Mouse (Mus musculus): ENCODE data around the gene Slc26a6.

The Slc26a6 gene

DNA sequence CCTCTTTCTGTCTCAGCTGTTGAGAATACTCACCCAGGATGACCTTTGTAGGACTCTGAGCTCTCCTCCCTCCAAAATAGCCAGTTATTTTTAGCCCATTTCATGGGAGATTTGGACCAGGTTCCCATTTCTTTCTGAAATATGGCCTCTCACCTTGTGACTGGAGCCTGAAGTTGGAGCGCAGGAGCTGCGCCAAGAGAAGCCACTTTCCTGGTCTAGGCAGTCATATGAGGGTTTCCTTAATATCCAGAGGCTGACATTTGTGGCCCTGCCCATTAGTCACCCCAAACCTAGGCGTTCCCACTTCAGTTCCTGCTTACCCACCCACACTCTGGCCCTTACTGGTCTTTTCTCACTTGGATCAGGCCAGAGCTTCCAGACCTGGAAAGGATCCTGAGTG, at the start of gene Slc26a6:
Gene Slc26a6 (plus strand): TSS at position 308 of the 400 bp plus-strand sequence.
- DNase-seq (ENCODE audit: low read depth, low spot score): no peak

DNA sequence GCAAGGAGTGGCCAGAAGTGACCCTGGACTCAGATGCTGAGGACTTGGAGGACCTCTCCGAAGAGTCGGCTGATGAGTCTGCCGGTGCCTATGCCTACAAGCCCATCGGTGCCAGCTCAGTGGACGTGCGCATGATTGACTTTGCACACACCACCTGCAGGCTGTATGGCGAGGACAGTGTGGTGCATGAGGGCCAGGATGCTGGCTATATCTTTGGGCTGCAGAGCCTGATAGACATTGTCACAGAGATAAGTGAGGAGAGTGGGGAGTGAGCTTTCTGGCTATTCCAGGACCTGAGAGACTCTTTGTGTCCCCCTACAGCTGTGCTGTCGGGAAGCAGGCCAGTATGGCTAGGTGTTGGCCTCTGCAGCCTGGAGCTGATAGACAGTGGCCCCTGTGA, 47.3 kb upstream of the Slc26a6 start:
- DNase-seq (ENCODE audit: low read depth, low spot score): no peak

DNA sequence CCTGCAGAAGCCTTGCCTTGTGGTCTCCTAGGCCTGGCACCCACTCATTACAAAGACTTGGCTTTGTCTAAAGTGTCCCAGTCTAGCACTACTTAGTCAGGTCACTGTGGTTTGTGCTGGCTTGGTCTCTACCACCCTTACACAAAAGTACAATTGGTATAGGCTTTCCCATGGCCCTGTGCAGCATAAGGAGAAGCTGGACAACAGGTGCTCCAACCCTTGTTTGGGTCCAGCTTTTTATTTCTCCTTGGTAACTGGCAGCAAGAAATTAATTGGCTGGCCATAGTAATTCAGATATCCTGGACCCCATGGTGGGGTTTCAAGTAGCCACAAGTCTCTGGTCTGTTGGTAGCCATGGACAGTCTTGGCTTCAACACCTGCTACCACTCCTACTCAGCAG, 46.7 kb upstream of the Slc26a6 start:
- DNase-seq (ENCODE audit: low read depth, low spot score): no peak

DNA sequence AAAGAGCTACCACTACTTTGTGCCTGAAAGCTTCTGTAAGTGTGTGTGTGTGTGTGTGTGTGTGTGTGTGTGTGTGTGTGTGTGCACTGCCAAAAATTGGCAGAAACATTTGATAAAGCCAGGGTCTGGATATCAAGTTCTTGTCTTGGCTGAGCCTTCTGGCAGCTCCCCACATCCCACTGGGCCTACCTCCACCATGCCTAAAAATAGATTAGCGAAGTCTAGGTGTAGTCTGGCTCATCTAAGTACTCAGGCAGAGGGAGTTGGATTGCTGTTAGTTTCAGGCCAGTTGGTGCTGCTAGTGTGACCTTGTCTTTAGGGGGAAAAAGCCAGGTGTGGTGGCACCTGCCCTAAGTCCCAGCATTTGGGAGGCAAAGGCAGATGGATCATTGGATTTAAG, 46.3 kb upstream of the Slc26a6 start:
- no peak for DNase-seq (ENCODE audit: low read depth, low spot score)

DNA sequence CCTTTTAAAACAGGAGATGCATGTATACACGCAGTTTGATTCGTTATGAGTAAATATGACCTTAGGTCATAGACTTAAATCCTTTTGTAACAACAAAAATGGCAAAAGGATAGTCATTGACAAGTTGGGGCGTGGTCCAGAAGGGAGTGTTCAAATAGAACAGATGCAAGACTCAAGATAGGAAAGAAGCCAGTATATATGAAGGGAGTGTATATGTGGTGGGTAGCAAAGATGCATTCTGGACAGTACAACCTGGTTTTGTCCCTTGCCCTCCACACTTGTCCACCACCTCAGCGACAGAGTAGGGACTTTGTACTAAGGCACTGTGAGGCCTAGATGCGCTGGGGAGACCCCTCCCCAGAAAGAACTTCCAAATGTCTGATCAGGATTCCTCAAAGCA, 45.4 kb upstream of the Slc26a6 start:
- DNase-seq (ENCODE audit: low read depth, low spot score): no peak

DNA sequence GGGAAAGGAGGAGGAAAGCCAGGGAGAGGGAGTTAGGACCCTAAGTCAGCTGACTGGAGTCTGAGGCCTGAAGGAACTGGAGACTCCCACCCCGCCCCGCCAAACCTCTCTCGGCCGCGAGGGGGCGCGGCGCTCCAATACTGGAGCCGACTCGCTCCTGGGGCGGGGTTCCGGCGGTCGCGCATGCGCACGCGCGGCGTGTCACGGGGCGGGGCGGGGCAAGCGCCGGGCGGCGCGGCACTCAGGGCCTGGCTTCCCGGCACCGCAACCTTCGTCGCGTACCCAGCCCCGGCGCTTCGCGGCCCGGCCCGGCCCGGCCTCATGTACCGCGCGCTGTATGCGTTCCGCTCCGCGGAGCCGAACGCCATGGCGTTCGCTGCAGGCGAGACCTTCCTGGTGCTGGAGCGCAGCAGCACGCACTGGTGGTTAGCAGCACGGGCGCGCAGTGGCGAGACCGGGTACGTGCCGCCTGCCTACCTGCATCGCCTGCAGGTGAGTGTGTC, 44.9 kb upstream of the Slc26a6 start, which contains the start of gene Nckipsd:
Gene Nckipsd (plus strand): TSS at position 206 of the 503 bp plus-strand sequence.
- DNase-seq (ENCODE audit: low read depth, low spot score): peak; percentile 75

DNA sequence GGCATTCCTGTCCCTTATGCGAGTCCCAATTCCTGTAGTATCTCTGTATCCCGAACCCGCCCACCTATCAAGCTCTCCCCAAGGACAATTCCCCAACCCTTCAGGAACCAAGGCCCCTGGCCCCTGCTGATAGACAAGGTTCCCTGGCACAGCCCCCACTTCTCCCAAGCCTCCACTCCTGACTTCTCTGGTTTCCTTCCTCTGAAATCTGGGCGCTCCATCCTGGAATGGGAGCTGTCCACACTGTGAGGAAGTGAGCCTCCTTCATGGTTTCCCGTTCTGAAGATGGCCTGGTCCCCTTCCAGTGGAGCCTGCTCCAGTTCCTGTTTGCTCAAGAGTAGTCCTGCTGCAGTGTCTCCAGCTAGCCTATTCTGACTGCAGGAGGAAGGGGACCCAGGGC, 43.9 kb upstream of the Slc26a6 start:
- DNase-seq (ENCODE audit: low read depth, low spot score): no peak

DNA sequence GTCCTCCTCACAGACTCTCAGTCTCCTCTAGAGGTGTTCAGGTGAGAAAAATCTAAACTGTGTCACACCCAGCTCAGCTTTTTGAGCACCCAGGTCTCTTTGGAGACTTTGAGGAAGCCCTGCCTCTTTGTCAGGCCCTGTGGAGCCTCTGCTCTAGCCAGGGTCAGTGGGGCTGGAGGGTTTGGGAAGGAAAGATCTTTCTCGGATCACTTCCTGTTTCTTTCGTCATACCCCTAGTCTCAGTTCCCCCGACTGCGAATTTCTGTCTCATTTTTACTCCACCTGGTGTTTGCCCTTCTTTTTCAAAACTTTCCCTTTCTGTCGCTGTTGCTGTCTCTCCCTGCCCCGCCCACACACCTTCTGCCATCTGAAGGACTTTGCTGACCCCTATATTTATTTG, 43.4 kb upstream of the Slc26a6 start:
- DNase-seq (ENCODE audit: low read depth, low spot score): no peak

DNA sequence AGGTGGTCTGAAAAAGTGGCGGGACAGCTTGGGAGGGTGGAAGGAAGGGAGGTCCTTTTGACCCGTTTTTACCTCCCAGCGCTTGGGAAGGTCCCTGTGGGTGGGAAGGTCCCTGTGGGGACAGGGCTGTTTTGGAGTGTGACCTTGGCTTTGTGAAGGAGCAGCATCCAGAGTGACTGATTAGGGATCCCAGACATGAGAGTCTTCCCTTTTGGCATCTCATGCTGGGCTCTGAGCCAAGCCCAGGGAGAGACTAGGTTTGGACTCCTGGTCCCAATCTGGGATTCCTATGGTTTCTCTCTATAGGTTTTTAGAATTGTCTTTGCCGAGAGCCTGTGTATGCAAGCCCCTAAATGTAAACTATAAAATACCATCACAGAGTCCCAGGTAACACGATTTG, 42.6 kb upstream of the Slc26a6 start:
- no peak for DNase-seq (ENCODE audit: low read depth, low spot score)

DNA sequence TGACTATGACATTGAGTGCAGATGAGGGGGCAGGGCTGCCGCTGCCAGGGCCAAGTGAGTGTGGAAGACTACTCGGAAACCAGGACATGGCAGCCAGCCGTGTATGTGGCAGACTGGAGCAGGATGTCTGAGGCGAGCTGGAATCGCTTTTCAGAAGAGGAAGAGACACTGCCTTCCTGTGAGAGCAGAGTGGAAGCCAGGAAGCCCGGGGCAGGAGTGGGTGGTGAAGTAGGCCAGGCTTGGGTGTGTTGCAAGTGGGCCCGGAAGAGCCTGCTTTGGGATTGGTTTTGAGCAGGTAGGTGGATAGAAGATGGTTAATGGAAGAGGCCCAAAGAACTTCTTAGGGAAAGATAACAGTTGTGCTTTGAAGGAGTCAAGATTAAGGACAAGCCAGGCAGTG, 37.5 kb upstream of the Slc26a6 start:
- no peak for DNase-seq (ENCODE audit: low read depth, low spot score)

DNA sequence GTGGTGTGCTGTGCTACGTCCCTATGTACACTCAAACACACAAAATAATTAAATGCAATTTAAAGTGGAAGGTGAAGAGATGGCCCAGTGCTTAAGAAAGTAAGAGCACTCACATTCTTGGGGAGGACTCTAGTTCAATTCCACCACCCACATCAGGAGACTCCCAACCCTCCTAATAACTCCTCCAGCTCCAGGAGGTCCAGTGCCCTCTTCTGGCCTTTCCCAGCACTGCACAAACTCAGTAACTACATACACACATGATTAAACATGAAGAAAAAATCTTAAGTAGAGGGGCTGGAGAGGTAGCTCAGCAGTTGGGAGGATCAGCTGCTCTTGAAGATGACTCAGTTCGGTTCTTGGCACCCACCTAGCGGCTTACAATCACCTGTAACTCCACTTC, 33.6 kb upstream of the Slc26a6 start:
- no peak for DNase-seq (ENCODE audit: low read depth, low spot score)

DNA sequence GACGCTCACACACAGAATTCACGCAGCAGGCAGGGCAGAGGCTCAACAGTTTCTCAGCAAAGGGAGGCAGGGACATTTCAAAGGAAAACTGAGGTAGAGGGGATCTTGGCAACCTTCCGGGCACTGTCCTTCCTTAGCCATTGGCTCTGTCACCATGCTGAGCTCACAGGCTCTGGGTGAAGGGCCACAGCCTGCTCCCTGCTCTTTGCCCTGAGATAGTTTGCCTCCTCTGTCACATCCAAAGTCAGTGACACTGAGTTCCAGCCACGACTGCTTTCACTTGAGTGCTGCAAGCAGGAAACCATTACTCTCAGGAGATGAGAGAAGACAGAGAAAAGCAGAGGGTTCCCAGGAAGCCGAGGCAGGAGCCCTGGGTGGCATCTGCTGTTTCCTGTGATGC, 33.0 kb upstream of the Slc26a6 start:
- no peak for DNase-seq (ENCODE audit: low read depth, low spot score)

DNA sequence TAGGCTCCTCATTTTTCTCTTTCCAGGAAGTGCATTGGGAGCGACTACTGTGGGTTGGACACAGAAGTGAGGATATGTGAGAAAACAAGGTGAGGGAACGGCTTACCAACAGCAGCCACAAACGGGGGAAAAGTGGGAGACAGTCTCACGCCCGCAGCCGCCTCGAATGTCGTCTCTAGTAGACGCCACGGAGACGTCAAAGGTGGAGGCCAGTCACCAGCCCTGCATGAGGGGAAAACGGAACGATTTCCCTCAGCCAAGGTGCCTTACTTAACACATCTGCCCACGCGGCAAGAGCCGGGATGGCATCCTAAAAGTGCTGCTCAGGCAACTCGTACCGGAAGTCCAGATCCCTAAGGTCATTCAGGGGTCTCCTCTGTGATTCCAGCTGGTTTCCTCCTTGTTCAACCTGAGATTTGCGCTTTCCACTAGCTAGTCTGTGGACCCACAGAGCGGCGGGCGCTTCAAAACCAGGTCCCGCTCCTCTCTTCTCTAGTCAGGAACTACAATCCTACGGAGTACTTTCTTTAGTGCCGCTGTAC, 28.9 kb upstream of the Slc26a6 start:
- DNase-seq (ENCODE audit: low read depth, low spot score): no peak

DNA sequence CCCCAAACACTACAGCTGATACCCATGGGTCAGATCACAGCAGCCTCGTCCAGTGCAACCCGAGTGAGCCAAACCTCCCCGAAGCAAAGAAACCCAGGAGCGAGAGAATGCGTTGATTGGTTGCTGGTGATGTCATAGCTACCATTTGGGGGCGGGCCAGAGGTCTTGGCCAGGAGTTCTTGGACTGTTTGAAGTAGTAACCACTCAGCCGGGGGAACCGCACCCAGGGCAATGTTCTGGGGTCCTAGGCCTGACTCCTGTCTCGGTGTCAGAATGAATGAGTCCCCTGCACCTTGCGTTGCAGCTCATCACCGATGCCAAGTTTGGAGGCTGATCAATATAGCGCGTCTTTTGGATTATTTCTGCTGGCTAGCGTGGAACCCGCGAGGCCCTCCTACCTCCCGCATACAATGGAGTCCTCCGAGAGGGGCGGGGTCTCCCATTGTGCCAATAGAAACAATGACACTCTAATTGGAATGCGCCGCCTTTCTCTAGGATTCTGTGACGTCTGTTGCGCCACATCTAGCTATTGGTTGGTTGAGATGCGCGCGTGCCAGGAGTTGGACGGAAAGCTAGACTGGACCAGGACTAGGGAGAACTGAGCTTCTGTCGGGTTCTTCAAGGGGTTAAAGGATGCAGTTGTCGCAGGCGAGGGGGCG, 28.2 kb upstream of the Slc26a6 start:
- peak; percentile 95 for DNase-seq (ENCODE audit: low read depth, low spot score)

DNA sequence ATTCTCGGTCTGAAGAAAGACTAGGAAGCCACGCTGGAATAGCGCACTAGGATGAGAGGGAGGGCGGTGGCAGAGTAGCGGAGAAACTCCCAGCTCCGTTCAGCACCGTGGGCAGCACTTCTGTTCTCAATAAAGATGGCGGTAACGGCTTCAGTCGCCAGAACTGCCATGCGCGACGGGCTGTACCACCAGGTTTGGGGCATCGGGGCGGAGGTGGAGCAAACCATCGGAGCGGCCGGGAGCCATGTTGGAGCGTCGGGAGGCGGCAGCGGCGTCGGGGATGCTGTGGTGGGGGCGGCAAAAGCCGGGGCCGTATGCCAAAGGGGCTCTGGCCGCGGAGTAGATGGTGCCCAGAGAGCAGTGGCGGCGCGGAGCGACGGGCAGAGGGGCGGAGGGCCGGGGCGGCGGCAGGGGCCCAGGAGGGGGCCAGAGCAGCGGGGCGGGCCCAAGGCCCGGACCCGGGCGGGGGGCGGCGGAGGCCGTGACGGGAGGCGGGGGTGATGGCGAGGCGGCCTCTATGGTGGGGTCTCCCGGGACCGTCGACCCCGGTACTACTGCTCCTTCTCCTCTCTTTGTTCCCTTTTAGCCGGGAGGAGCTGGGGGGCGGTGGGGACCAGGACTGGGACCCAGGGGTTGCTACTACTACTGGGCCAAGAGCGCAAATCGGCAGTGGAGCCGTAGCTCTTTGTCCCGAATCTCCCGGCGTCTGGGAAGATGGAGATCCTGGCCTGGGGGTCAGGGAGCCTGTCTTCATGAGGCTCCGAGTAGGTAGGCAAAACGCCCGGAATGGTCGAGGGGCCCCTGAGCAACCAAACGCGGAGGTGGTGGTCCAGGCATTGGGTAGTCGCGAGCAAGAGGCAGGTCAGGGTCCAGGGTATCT, 27.0 kb upstream of the Slc26a6 start, which contains the start of gene Celsr3:
Gene Celsr3 (plus strand): TSS at position 501 of the 880 bp plus-strand sequence.
- peak; percentile 89 for DNase-seq (ENCODE audit: low read depth, low spot score)

DNA sequence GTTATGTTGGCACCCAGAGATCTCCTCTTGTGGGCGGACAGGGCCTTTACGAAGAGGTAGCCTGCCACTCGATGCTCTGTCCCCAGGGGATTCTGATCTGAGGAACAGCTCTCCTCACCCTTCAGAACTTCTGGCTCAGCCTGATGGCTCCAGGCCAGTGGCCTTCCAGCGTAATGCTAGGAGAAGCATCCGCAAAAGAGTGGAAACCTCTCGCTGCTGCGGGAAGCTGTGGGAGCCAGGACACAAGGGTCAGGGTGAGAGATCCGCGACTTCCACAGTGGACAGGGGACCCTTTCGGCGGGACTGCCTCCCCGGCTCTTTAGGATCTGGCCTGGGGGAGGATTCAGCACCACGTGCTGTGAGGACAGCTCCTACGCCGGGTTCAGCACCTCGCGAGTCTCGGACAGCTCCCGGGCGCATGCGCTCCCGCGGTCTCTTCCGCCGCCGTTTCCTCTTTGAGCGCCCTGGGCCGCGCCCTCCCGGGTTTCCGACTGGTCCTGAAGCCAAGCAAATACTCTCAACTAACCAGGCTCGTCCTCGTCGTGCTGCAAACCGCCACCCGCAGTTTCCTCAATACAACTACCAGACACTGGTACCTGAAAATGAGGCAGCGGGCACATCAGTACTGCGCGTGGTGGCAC, 26.3 kb upstream of the Slc26a6 start:
- no peak for DNase-seq (ENCODE audit: low read depth, low spot score)

DNA sequence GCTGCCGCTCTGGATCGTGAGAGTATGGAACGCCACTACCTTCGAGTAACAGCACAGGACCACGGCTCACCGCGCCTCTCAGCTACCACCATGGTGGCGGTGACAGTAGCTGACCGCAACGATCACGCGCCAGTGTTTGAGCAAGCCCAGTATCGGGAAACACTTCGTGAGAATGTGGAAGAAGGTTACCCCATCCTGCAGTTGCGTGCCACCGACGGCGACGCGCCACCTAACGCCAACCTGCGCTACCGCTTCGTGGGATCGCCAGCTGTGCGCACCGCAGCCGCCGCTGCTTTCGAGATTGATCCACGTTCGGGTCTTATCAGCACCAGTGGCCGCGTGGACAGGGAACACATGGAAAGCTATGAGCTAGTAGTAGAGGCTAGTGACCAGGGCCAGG, 25.6 kb upstream of the Slc26a6 start:
- DNase-seq (ENCODE audit: low read depth, low spot score): no peak

DNA sequence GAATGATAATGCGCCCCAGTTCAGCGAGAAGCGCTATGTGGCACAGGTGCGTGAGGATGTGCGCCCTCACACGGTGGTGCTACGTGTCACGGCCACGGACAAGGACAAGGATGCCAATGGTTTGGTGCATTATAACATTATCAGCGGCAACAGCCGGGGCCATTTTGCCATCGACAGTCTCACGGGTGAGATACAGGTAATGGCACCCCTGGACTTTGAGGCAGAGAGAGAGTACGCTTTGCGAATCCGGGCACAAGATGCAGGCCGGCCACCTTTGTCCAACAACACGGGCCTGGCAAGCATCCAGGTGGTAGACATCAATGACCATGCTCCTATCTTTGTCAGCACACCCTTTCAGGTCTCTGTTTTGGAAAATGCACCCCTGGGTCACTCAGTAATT, 25.2 kb upstream of the Slc26a6 start:
- DNase-seq (ENCODE audit: low read depth, low spot score): no peak

DNA sequence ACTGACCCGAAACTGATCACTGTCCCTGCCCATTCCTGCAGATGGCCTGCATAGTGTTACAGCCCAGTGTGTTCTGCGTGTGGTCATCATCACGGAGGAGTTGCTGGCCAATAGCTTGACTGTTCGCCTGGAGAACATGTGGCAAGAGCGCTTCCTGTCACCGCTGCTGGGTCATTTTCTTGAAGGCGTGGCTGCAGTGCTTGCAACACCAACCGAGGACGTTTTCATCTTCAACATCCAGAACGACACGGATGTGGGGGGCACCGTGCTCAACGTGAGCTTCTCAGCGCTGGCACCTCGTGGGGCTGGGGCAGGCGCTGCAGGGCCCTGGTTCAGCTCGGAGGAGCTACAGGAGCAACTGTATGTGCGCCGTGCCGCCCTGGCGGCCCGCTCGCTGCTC, 21.4 kb upstream of the Slc26a6 start:
- DNase-seq (ENCODE audit: low read depth, low spot score): no peak

DNA sequence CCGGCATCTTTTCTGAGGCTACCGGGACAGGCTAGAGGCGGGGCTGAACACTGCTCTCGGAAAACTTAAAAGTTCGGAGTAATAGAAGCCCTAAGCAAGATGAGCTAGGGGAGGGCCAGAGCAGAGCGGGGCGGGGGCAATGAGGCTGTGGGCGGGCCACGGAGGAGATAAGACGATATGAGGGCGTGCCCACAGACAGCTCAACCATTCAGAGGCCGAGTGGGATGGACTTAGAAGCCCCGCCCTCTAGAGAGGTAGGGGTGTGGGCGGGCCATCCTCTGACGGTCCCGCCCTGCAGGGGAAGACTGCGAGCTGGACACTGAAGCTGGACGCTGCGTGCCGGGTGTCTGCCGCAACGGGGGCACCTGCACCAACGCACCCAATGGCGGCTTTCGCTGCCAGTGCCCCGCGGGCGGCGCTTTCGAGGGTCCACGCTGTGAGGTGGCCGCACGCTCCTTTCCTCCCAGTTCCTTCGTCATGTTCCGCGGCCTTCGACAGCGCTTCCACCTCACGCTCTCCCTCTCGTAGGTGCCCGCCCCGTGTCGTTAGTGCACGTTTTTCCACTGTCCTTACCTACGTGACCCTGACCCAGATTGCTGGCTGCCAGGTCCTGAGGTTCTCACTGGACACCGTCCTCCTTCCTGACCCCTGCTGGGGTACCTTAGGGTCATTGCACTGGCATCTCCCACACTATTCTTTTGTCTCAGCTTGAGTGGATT, 20.5 kb upstream of the Slc26a6 start:
- no peak for DNase-seq (ENCODE audit: low read depth, low spot score)

DNA sequence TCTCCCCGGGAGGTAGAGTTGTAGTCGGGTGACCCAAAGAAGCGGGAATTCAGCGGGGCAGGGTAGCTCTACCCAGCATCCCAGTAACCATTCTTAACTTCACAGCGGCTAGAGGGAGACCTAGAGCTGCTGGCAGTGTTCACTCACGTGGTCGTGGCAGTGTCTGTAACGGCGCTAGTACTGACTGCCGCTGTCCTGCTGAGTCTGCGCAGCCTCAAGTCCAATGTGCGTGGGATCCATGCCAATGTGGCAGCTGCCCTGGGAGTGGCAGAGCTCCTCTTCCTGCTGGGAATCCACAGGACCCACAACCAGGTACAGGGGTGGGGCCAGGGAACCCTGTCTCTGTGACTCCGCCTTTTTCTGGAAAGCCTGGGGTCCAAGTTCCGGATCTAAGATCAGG, 10.1 kb upstream of the Slc26a6 start:
- no peak for DNase-seq (ENCODE audit: low read depth, low spot score)
